Mouse (Mus musculus) kidney, embryonic 16.5 days (tissue): ENCODE data around the gene Olfr1353. TPM values are rescaled to one million over a fixed set of nuclear protein-coding genes. Genes with fewer than 3 reads are reported as not detected.
"Not testable (repeated sequence)": the region's sequence is repeated elsewhere in the genome, so short reads cannot be mapped to it uniquely, and the experiment has no call there.

Source experiments
- ATAC-seq: fragments of 200-750 bp; cut with Nextera tagmentation; 2 replicates; pipeline ENCODE4 v1.8.0; 2017; ENCODE audit warnings: moderate TSS enrichment; ENCODE audit not compliant: low FRiP score, low TSS enrichment
- H3K27ac ChIP-seq: fragments of 300-500 bp; sonication (generic); 2 replicates; pipeline ENCODE4 v1.5.1; 2014; ENCODE audit warnings: low read length
- H3K27me3 ChIP-seq: fragments of 300-500 bp; sonication (generic); 2 replicates; pipeline ENCODE4 v1.6.1; 2014; ENCODE audit warnings: low read length, control low read depth, mixed read lengths; ENCODE audit not compliant: insufficient read depth
- H3K36me3 ChIP-seq: fragments of 300-500 bp; sonication (generic); 2 replicates; pipeline ENCODE4 v1.6.1; 2014; ENCODE audit warnings: low read length, control low read depth, mixed read lengths; ENCODE audit not compliant: insufficient read depth
- H3K4me1 ChIP-seq: fragments of 300-500 bp; sonication (generic); 2 replicates; pipeline ENCODE4 v1.6.1; 2014; ENCODE audit warnings: low read length, control low read depth, mixed read lengths; ENCODE audit not compliant: insufficient read depth
- H3K4me2 ChIP-seq: fragments of 300-500 bp; sonication (generic); replicated peaks from 2 replicates; pipeline ENCODE4 v1.6.1; 2014; ENCODE audit warnings: low read depth, low read length
- H3K4me3 ChIP-seq: fragments of 300-500 bp; sonication (generic); 2 replicates; pipeline ENCODE4 v1.5.1; 2014; ENCODE audit warnings: mild to moderate bottlenecking, low read length
- H3K9ac ChIP-seq: fragments of 300-500 bp; sonication (generic); replicated peaks from 2 replicates; pipeline ENCODE4 v1.6.1; 2014; ENCODE audit warnings: low read length
- H3K9me3 ChIP-seq: fragments of 300-500 bp; sonication (generic); 2 replicates; pipeline ENCODE4 v1.6.1; 2016; ENCODE audit warnings: low read length, control low read depth
- WGBS: fragments of 180-500 bp; shearing (Covaris S2); extraction: QIAGEN DNeasy Blood & Tissue Kit; methylation state at CpG from one replicate; pipeline ENCODE4 v1.1.7; 2014; 5-methylcytosine and 5-hydroxymethylcytosine counted together
- polyA plus RNA-seq: library from polyadenylated mRNA; unstranded; fragments of >200 nt; fragmentation: Nextera tagmentation; extraction: Ambion mirVana; gene quantifications from 2 replicates; pipeline ENCODE4 v1.2.1, GENCODE M21; 2015

Olfr1353 gene
- not detected in 2 replicates for polyA plus RNA-seq

DNA sequence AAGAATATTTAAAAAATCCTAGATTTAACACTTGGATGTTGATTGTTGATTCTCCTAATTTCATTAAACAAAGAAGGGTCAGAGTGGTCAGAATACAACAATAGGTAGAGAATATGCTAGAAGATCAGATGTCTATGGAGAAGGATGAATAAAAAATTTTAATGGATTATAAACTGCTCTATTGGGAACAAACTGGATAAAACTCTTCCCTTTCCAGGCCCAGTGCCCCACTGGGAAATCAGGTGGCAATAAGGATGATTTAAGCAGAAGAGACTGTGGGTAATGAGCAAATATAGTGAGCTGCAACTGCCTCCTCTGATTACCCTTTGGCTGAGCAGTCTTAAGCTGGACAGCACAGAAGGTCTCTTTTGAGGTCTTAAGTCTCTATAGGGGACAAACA is at the start of gene Olfr1353:
Gene Olfr1353 (plus strand): TSS at position 301 of the 400 bp plus-strand sequence.
- H3K9ac ChIP-seq, H3K27me3 ChIP-seq, H3K9me3 ChIP-seq, H3K27ac ChIP-seq, H3K36me3 ChIP-seq, H3K4me2 ChIP-seq, ATAC-seq, H3K4me1 ChIP-seq, H3K4me3 ChIP-seq: not testable (repeated sequence)

DNA sequence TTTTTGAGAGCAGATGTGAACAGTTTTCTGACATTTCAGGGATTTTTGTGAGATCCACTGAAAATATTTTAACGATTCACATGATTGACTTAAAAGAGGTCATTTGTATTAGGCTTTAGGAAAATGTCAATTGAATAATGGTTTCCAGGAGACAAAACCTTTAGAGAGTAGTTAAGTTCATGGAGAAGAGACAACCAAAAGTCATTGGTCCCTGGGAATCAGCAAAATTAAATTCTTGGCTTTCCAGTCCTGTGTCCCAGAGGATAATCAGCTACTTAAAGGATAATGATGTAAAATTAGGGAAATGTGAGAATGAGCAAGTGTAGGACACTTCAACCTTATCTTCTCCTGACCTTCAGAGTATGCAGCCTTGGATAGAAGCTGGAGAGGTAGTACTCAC is 12.8 kb upstream of the Olfr1353 start, which contains the start of gene Olfr8:
Gene Olfr8 (plus strand): TSS at position 301 of the 400 bp plus-strand sequence.
- H3K9me3 ChIP-seq, H3K36me3 ChIP-seq, H3K27ac ChIP-seq, H3K9ac ChIP-seq, H3K27me3 ChIP-seq, H3K4me3 ChIP-seq, H3K4me2 ChIP-seq, H3K4me1 ChIP-seq, ATAC-seq: not testable (repeated sequence)
- WGBS, result 80% methylated on average over 1 of the region's 1 CpGs

DNA sequence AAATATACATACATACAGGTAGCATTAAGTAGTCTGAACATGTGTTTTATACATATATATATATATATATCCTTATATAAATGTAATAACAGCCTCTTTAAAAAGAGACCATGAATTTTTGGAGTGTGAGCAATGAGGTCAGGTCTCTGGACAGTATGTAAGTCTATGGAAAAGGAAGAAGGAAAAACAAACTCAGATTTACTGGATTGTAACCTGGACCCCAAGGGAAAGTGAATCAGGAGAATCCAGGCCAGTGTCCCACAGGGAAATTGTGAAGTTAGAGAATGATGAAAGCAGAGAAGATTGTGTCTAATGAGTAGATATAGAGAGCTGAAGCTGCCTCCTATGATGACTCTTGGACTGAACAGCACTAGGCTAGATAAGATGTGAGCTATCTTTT is 17.6 kb downstream of the Olfr1353 start, which contains the start of gene Olfr1352:
Gene Olfr1352 (plus strand): TSS at position 301 of the 400 bp plus-strand sequence.
- Histone ChIP-seq H3K9ac (no peak within 1 kb of the TSS), H3K9me3 (no peaks in the 10 kb centered on the region), H3K27ac (no peak within 1 kb of the TSS), H3K36me3 (no peaks in the 10 kb centered on the region), H3K4me2 (no peak within 1 kb of the TSS), H3K27me3 (no peaks in the 10 kb centered on the region), H3K4me1 (no peaks in the 10 kb centered on the region), H3K4me3 (no peak within 1 kb of the TSS)
- no peak for ATAC-seq

DNA sequence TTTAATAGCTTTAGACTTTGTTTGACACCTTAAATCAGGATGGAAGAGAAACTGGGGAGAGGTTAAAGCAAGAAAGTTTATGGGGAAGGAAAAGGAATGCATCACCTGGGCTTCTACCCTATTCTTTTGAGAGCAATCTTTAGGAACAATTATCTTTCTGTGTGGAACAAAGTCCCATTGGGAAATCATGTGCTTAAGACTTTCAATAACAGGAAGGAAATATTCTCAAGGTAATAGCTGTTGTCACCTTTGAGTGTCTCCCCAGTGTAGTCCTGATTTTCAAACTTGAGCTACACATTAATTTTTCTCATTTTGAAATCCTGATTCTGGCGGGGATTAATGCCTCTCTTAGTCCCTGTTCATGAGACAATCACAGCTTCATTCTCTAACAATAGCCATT is 49.1 kb downstream of the Olfr1353 start, which contains the start of gene Olfr1351:
Gene Olfr1351 (plus strand): TSS at position 301 of the 400 bp plus-strand sequence.
- Histone ChIP-seq H3K27ac (no peak within 1 kb of the TSS), H3K4me1 (no peaks in the 10 kb centered on the region), H3K36me3 (no peaks in the 10 kb centered on the region), H3K9me3 (no peaks in the 10 kb centered on the region), H3K27me3 (no peaks in the 10 kb centered on the region), H3K9ac (no peak within 1 kb of the TSS), H3K4me3 (no peak within 1 kb of the TSS), H3K4me2 (no peak within 1 kb of the TSS)
- WGBS, result 77% methylated on average over 1 of the region's 1 CpGs
- no peak for ATAC-seq

Other genes with a start within 250 kb of the Olfr1353 start
- not detected in 2 replicates for gene Casp14, start 245.0 kb upstream of the Olfr1353 start, polyA plus RNA-seq
- gene Ccdc105, start 210.2 kb upstream of the Olfr1353 start, polyA plus RNA-seq, result not detected in 2 replicates
- 0.67 and 0.69 TPM in 2 replicates for gene Slc1a6, start 182.8 kb upstream of the Olfr1353 start, polyA plus RNA-seq
- gene Olfr1356, start 111.1 kb upstream of the Olfr1353 start, polyA plus RNA-seq, result not detected in 2 replicates
- gene Olfr1355, start 87.8 kb upstream of the Olfr1353 start, polyA plus RNA-seq, result not detected in 2 replicates
- gene Olfr1354, start 50.1 kb upstream of the Olfr1353 start, polyA plus RNA-seq, result not detected in 2 replicates
- gene Olfr8, start 12.7 kb upstream of the Olfr1353 start, polyA plus RNA-seq, result not detected in 2 replicates
- gene Olfr1352, start 17.7 kb downstream of the Olfr1353 start, polyA plus RNA-seq, result not detected in 2 replicates
- gene Olfr1351, start 49.2 kb downstream of the Olfr1353 start, polyA plus RNA-seq, result not detected in 2 replicates
- gene Olfr57, start 65.4 kb downstream of the Olfr1353 start, polyA plus RNA-seq, result 0.09 and 0.10 TPM in 2 replicates
- gene 2610008E11Rik, start 134.3 kb downstream of the Olfr1353 start, polyA plus RNA-seq, result 29.0 and 29.5 TPM in 2 replicates
- gene Vmn2r80, start 185.5 kb downstream of the Olfr1353 start, polyA plus RNA-seq, result not detected in 2 replicates